Mouse (Mus musculus) bone marrow, adult 2 months (tissue): Measurements from ENCODE around the gene Gm17019. TPM values are rescaled to one million over a fixed set of nuclear protein-coding genes. Genes with fewer than 3 reads are reported as not detected.
"Not testable (repeated sequence)": the region's sequence is repeated elsewhere in the genome, so short reads cannot be mapped to it uniquely, and the experiment has no call there.

Experiments used
- H3K27ac ChIP-seq: fragments of 200-500 bp; 2 replicates; pipeline ENCODE4 v1.5.1; 2012; ENCODE audit warnings: low read depth, mild to moderate bottlenecking, control low read depth, inconsistent platforms, low read length; ENCODE audit not compliant: control insufficient read depth, poor library complexity, insufficient read depth
- H3K4me1 ChIP-seq: fragments of 200-500 bp; 2 replicates; pipeline ENCODE4 v1.6.1; 2011; ENCODE audit warnings: low read length; ENCODE audit not compliant: control insufficient read depth, insufficient read depth
- H3K4me3 ChIP-seq: fragments of 200-500 bp; replicated peaks from 2 replicates; pipeline ENCODE3; 2011; ENCODE audit warnings: mild to moderate bottlenecking, low read depth, low read length, control low read depth; ENCODE audit not compliant: control insufficient read depth
- WGBS: fragments of 180-500 bp; shearing (Covaris S2); methylation state at CpG from one replicate; pipeline ENCODE4 v1.1.7; 2018; 5-methylcytosine and 5-hydroxymethylcytosine counted together
- polyA plus RNA-seq: library from polyadenylated mRNA; stranded (reverse); fragments of >200 nt; gene quantifications from 2 replicates; pipeline ENCODE4 v1.2.4, GENCODE M21; 2011; ENCODE audit warnings: low replicate concordance; ENCODE audit not compliant: missing spikeins, insufficient read depth, insufficient read length

Gene Gm17019
- polyA plus RNA-seq = not detected in 2 replicates

GRCm38 (mm10) chr5:15032898-15033297, at the start of gene Gm17019:
Gm17019 (minus strand) TSS chr5:15032998.
- not testable (repeated sequence) for H3K4me1 ChIP-seq, H3K27ac ChIP-seq, H3K4me3 ChIP-seq
- WGBS = 34% methylated on average over 1 of the region's 1 CpGs

GRCm38 (mm10) chr5:15062385-15062715, 29.6 kb upstream of the Gm17019 start:
- 84% methylated on average over 1 of the region's 1 CpGs for WGBS
- not testable (repeated sequence) for H3K27ac ChIP-seq, H3K4me1 ChIP-seq, H3K4me3 ChIP-seq

- WGBS = 73% methylated on average over 4 of the region's 4 CpGs
- not testable (repeated sequence) for H3K4me1 ChIP-seq, H3K27ac ChIP-seq, H3K4me3 ChIP-seq
These were observed 29.0 kb upstream of the Gm17019 start for GRCm38 (mm10) chr5:15061638-15062384.

GRCm38 (mm10) chr5:15054151-15055025, 21.6 kb upstream of the Gm17019 start:
- not testable (repeated sequence) for H3K27ac ChIP-seq, H3K4me1 ChIP-seq, H3K4me3 ChIP-seq
- 69% methylated on average over 10 of the region's 10 CpGs for WGBS

GRCm38 (mm10) chr5:15053606-15053962, 20.8 kb upstream of the Gm17019 start:
- H3K4me1 ChIP-seq, H3K4me3 ChIP-seq, H3K27ac ChIP-seq: not testable (repeated sequence)
- WGBS = 66% methylated on average over 8 of the region's 8 CpGs

- 76% methylated on average over 4 of the region's 4 CpGs for WGBS
- not testable (repeated sequence) for H3K4me1 ChIP-seq
These were observed 20.3 kb upstream of the Gm17019 start for GRCm38 (mm10) chr5:15052945-15053605.

GRCm38 (mm10) chr5:15050807-15051206, 18.0 kb upstream of the Gm17019 start:
- 69% methylated on average over 2 of the region's 2 CpGs for WGBS

More at GRCm38 (mm10) chr5:15052945-15053605, 20.3 kb upstream of the Gm17019 start:
- H3K4me3 ChIP-seq, H3K27ac ChIP-seq: not testable (repeated sequence)

GRCm38 (mm10) chr5:15044830-15045767, 12.3 kb upstream of the Gm17019 start:
- 77% methylated on average over 9 of the region's 9 CpGs for WGBS
- H3K27ac ChIP-seq, H3K4me3 ChIP-seq, H3K4me1 ChIP-seq: not testable (repeated sequence)

More at GRCm38 (mm10) chr5:15050807-15051206, 18.0 kb upstream of the Gm17019 start:
- not testable (repeated sequence) for H3K4me3 ChIP-seq, H3K27ac ChIP-seq, H3K4me1 ChIP-seq

- H3K4me1 ChIP-seq, H3K4me3 ChIP-seq, H3K27ac ChIP-seq: not testable (repeated sequence)
- 52% methylated on average over 4 of the region's 4 CpGs for WGBS
These were observed 8.0 kb upstream of the Gm17019 start for GRCm38 (mm10) chr5:15040784-15041183.

GRCm38 (mm10) chr5:15039984-15040383, 7.2 kb upstream of the Gm17019 start:
- not testable (repeated sequence) for H3K4me1 ChIP-seq, H3K4me3 ChIP-seq, H3K27ac ChIP-seq
- WGBS = 72% methylated on average over 4 of the region's 4 CpGs

GRCm38 (mm10) chr5:15024316-15024715, 8.5 kb downstream of the Gm17019 start:
- 87% methylated on average over 1 of the region's 1 CpGs for WGBS
- H3K4me3 ChIP-seq, H3K27ac ChIP-seq, H3K4me1 ChIP-seq: not testable (repeated sequence)

- not testable (repeated sequence) for H3K27ac ChIP-seq, H3K4me3 ChIP-seq, H3K4me1 ChIP-seq
- 63% methylated on average over 2 of the region's 2 CpGs for WGBS
These were observed 12.7 kb downstream of the Gm17019 start for GRCm38 (mm10) chr5:15020067-15020466.
